Mouse (Mus musculus): Measurements from ENCODE around the gene Smyd3. TPM values are rescaled to one million over a fixed set of nuclear protein-coding genes. Genes with fewer than 3 reads are reported as not detected.

Smyd3 gene
- polyA plus RNA-seq, 1 experiment from 2014 or later, result 22.1 TPM

DNA sequence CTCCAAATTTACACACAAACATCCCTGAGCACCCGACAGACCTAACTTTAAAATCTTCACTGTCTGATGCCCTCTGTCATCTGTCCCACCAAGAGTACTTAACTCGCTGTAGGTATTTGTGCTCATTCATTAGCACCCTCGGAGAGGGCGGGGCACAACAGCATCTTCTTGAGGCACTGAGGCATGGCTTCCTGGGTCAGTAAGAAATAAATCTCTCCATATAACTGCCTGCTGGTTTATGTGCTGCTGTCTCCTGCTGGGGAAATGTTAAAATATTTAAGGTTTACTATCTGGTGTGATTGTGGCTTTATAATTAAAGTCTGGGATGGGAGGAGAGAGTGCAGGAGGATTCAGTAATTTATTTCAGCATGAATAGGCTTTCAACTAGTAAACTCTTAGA is 320.7 kb downstream of the Smyd3 start:
- H3K4me1 ChIP-seq, result peaks cover 33% of the 10 kb centered on the region
- no peak overlapping the region for H3K4me3 ChIP-seq
- no peak overlapping the region for H3K27ac ChIP-seq
- no peaks in the 10 kb centered on the region for H3K9me3 ChIP-seq
- 24% methylated on average over 4 of the region's 4 CpGs for WGBS
- no peak overlapping the region for H3K4me2 ChIP-seq (replicated peaks)
- no peak for ATAC-seq (ENCODE audit: low FRiP score, low read depth)
- no peak overlapping the region for H3K9ac ChIP-seq
- H3K36me3 ChIP-seq, result no peaks in the 10 kb centered on the region
- H3K27me3 ChIP-seq, result 0 out of 2 replicates have a peak, but pooled peaks cover 3% of the 10 kb centered on the region

DNA sequence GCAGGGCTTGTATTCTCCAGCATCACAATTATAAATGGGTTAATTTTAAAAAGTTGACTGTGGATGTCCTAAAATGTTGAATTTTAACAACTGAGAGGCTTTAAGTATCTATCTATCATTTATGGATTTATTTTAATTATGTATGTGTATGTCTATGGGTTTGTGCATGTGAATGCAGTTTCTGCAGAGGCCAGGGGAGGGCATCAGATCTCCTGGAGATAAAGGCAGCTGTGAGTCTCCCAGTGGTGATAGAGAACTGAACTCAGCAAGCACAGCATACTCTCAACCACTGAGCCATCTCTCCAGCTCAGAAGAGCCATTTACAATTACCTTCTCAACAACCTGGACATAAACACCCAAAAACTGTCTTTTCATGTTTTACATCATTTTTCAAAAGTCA is 321.4 kb downstream of the Smyd3 start:
- no peak for ATAC-seq (ENCODE audit: low FRiP score, low read depth)
- no peaks in the 10 kb centered on the region for H3K36me3 ChIP-seq
- no peak overlapping the region for H3K4me3 ChIP-seq
- no peak overlapping the region for H3K27ac ChIP-seq
- no peak overlapping the region for H3K9ac ChIP-seq
- 0 out of 2 replicates have a peak, but pooled peaks cover 3% of the 10 kb centered on the region for H3K27me3 ChIP-seq
- no peak overlapping the region for H3K4me2 ChIP-seq (replicated peaks)
- peaks cover 26% of the 10 kb centered on the region for H3K4me1 ChIP-seq
- no peaks in the 10 kb centered on the region for H3K9me3 ChIP-seq

DNA sequence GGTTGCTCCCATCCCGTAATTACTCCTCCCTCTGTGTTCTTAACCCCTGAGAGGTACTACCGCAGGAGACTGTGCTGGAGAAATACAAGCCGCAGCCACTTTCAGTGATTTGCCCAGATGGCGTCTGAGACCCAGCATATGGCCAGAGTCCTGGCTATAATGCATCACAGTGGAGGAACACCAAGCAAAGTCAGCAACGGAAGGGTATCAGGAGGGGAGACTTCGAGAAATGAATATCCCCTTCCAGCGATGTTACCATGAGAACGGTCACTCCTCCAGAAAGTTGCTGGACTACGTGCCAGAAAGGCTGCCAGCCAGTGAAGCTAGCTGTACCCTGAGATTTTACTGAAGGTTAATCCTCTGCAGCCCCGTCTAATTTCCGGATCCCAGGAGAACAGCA is 325.1 kb downstream of the Smyd3 start:
- H3K27me3 ChIP-seq, result no peaks in the 10 kb centered on the region
- H3K27ac ChIP-seq, result no peak overlapping the region
- no peak overlapping the region for H3K4me2 ChIP-seq (replicated peaks)
- H3K9me3 ChIP-seq, result no peaks in the 10 kb centered on the region
- 42% methylated on average over 11 of the region's 11 CpGs for WGBS
- H3K4me3 ChIP-seq, result no peak overlapping the region
- ATAC-seq (ENCODE audit: low FRiP score, low read depth), result no peak
- no peak overlapping the region for H3K9ac ChIP-seq
- no peaks in the 10 kb centered on the region for H3K36me3 ChIP-seq
- peaks cover 11% of the 10 kb centered on the region for H3K4me1 ChIP-seq

DNA sequence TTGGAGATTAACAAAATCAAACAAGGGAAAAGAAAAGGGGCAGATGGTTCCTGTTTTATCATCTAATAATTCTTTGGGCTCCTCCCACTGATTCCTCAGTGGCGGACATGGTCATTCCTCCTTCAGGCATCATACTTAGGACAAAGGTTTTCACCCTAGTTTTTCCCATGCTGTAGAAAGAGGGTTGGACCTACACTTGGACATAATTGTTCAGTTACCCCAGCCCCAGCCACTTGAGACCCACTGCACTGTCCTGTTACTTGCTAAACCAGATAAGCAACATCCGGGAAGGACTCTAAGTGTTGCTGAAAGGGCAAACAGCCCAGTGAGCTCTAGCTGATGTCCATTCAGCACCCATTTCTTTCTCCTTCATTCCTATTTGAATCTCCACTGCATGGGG is 327.0 kb downstream of the Smyd3 start:
- 75% methylated on average over 2 of the region's 2 CpGs for WGBS
- Histone ChIP-seq H3K9ac (no peak overlapping the region), H3K9me3 (no peaks in the 10 kb centered on the region), H3K4me1 (no peaks in the 10 kb centered on the region; the same call in 1 of the 2 replicates), H3K27ac (no peak overlapping the region), H3K36me3 (no peaks in the 10 kb centered on the region), H3K4me3 (no peak overlapping the region), H3K4me2 (replicated peaks) (no peak overlapping the region), H3K27me3 (no peaks in the 10 kb centered on the region)
- no peak for ATAC-seq (ENCODE audit: low FRiP score, low read depth)

DNA sequence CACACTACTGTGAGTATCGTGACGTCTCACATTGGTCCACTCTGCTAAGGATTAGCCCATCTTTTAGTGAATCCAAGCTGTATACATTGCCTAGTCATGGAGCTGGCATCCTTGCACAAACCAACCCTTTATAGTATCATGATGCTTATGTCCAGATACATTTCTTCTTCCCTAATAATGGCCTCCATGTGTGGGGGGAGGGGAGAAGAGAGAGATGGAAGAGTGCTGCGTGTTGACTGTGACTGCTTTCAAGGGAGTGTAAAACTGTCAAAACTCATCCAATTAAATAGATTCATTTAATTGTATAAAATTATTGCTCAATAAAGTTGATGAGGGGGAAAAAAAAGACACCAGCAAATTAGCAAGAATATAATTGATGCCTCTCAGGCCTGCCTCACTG is 330.7 kb downstream of the Smyd3 start:
- peaks cover 4% of the 10 kb centered on the region; the same call in 1 of the 2 replicates for H3K27me3 ChIP-seq
- H3K4me3 ChIP-seq, result no peak overlapping the region
- no peak for ATAC-seq (ENCODE audit: low FRiP score, low read depth)
- H3K27ac ChIP-seq, result no peak overlapping the region
- H3K36me3 ChIP-seq, result no peaks in the 10 kb centered on the region
- peaks cover 14% of the 10 kb centered on the region for H3K4me1 ChIP-seq
- no peaks in the 10 kb centered on the region for H3K9me3 ChIP-seq
- 76% methylated on average over 3 of the region's 3 CpGs for WGBS
- H3K9ac ChIP-seq, result no peak overlapping the region
- no peak overlapping the region for H3K4me2 ChIP-seq (replicated peaks)

DNA sequence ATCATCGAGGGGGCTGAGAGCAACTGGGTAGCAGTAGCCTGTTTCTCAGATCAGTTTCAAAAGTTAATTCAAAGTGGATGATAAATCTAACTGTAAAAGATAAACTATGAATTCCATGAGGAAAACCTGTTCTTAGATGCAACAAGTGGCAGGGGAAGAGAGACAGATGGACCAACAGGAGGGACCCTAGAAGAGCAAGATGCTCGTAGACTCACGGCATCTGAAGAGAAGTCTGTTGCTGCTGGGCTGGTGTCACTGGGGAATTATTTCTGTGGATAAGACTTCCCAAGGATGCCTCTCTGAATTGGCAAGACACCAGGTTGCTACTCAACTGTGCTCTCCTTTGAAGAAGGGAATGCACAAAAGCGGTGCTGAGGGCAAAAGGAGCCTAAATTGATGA is 333.2 kb downstream of the Smyd3 start:
- Histone ChIP-seq H3K4me3 (no peak overlapping the region), H3K9me3 (no peaks in the 10 kb centered on the region), H3K27me3 (peaks cover 4% of the 10 kb centered on the region; the same call in 1 of the 2 replicates), H3K4me2 (replicated peaks) (no peak overlapping the region), H3K4me1 (peaks cover 14% of the 10 kb centered on the region), H3K9ac (no peak overlapping the region), H3K36me3 (no peaks in the 10 kb centered on the region), H3K27ac (no peak overlapping the region)
- WGBS, result 86% methylated on average over 4 of the region's 4 CpGs
- ATAC-seq (ENCODE audit: low FRiP score, low read depth), result no peak

DNA sequence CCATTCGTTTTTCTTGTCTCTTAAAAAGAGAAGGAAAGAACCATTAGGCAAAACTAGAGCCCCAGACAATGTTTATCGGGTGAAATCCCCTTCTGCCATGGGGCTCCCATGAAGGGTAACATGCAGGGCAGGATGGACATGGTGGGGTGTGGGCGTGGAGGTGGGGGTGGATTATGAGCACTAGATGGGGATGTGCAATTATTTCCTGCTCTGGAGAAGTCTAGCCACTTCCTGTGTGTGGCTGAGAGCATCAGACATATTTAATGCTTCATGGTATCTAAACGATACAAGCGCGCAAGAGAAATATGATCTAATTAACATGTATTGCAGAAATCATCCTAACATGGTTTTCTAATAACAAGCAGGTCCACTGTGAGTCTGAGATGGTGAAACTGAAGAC is 334.3 kb downstream of the Smyd3 start:
- peaks cover 4% of the 10 kb centered on the region; the same call in 1 of the 2 replicates for H3K27me3 ChIP-seq
- H3K9ac ChIP-seq, result no peak overlapping the region
- H3K36me3 ChIP-seq, result no peaks in the 10 kb centered on the region
- ATAC-seq (ENCODE audit: low FRiP score, low read depth), result no peak
- H3K9me3 ChIP-seq, result no peaks in the 10 kb centered on the region
- no peak overlapping the region for H3K4me3 ChIP-seq
- no peak overlapping the region for H3K4me2 ChIP-seq (replicated peaks)
- H3K27ac ChIP-seq, result no peak overlapping the region
- 39% methylated on average over 6 of the region's 6 CpGs for WGBS
- H3K4me1 ChIP-seq, result peaks cover 18% of the 10 kb centered on the region

DNA sequence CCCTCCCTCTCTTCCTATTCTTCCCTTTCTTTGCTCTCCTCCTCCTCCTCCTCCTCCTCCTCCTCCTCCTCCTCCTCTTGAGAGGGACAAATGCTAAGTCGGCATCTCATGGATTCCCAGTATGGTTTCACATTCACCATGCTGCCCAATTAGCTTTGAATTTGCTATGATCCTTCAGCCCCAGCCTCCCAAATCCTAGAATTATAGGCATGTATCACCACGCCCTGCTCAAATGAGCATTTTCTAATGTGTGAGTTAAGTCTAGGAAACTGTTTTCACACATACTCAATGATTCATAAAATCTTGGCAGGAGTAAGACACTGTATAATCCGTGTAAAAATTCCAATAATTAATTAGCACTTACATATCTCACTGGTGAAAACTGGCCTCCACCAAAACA is 337.3 kb downstream of the Smyd3 start:
- no peak overlapping the region for H3K4me3 ChIP-seq
- no peak overlapping the region for H3K27ac ChIP-seq
- H3K4me2 ChIP-seq (replicated peaks), result no peak overlapping the region
- no peak for ATAC-seq (ENCODE audit: low FRiP score, low read depth)
- H3K36me3 ChIP-seq, result no peaks in the 10 kb centered on the region
- H3K9ac ChIP-seq, result no peak overlapping the region
- peaks cover 4% of the 10 kb centered on the region; the same call in 1 of the 2 replicates for H3K27me3 ChIP-seq
- 71% methylated on average over 3 of the region's 3 CpGs for WGBS
- H3K4me1 ChIP-seq, result peaks cover 35% of the 10 kb centered on the region
- no peaks in the 10 kb centered on the region for H3K9me3 ChIP-seq

DNA sequence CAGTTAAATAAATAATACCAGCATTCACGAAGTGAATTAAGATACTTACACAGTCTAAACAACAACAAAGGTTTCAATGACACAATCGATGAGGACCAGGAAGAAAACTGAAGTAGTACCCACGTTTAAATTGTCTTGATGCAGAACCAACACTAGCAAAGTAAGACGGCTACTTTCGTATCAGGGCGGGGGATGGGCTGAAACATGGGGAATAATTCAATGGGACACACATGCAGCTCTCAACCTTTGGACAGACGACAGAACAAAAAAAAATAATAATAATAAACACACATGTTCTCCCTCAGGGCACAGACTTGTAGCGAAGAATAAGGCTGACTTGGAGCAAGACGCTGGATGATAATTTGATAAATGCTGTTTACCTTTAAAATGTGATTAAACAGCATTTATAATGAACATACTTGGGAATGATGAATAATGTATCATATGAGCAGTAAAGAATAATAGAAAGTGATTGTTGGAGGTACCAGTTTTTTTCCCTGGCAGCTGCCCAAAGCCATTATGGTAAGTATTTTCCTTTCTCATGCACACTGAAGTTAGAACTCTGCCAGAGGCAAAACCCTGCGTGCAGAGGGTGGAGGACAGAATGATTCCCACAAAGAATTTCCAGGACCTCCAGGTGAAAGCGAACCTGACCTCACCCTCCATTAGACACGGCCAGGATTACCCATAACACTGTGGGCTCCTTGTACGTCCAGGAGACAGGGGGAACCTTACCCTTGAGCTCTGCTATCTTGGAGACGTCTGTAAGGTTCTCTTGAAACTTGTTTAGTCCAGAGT is 340.8 kb downstream of the Smyd3 start:
- Histone ChIP-seq H3K9me3 (no peaks in the 10 kb centered on the region), H3K36me3 (no peaks in the 10 kb centered on the region), H3K27me3 (no peaks in the 10 kb centered on the region), H3K4me1 (peaks cover 26% of the 10 kb centered on the region), H3K4me3 (no peak overlapping the region), H3K27ac (no peak overlapping the region; the same call in 1 of the 2 replicates), H3K4me2 (replicated peaks) (no peak overlapping the region), H3K9ac (no peak overlapping the region)
- no peak for ATAC-seq (ENCODE audit: low FRiP score, low read depth)
- WGBS, result 40% methylated on average over 14 of the region's 14 CpGs

DNA sequence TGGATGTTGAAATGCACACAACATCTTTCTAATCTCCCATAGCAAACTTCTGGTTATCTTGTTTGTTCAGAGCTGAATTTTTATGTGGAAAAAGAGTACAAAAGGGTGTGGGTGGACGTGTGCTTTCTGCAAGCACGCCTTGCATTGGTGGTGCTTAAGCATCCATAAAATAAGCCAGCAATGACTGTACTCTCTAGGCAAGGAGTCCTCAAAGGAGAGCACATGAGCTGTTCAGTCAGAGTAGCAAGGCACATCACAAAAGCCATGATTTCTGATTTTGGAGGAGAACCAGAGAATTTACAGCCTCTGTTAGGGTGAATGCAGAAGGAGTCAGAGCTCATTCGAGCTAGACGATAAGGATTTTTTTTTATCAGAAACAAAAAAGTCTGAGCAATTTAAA is 343.6 kb downstream of the Smyd3 start:
- no peak overlapping the region for H3K27ac ChIP-seq
- WGBS, result 65% methylated on average over 4 of the region's 4 CpGs
- H3K9me3 ChIP-seq, result no peaks in the 10 kb centered on the region
- no peak overlapping the region for H3K4me2 ChIP-seq (replicated peaks)
- peaks cover 26% of the 10 kb centered on the region for H3K4me1 ChIP-seq
- H3K4me3 ChIP-seq, result no peak overlapping the region
- H3K36me3 ChIP-seq, result no peaks in the 10 kb centered on the region
- no peak for ATAC-seq (ENCODE audit: low FRiP score, low read depth)
- H3K9ac ChIP-seq, result no peak overlapping the region
- no peaks in the 10 kb centered on the region for H3K27me3 ChIP-seq

DNA sequence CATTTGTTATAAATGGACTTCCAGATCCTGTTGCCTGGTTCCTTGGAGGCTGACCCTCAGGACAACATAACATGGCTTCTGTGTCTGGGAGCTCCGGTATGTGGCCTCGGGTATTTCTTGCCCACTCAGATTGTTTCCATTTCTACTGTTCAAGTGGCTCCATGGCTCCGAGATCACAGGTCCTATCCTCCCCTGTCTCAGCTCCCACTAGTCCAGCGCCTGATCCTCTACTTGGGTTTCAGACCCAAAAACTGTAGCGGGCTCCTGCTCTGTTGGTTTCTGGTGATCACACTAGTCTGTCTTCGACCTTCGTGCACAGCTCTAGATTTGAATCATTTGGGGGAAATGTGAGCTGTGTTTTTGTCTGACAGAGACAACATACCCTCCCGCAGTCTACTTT is 347.3 kb downstream of the Smyd3 start:
- H3K36me3 ChIP-seq, result no peaks in the 10 kb centered on the region
- H3K4me3 ChIP-seq, result no peak overlapping the region
- H3K9ac ChIP-seq, result no peak overlapping the region
- peaks cover 17% of the 10 kb centered on the region; the same call in 1 of the 2 replicates for H3K4me1 ChIP-seq
- ATAC-seq (ENCODE audit: low FRiP score, low read depth), result no peak
- H3K27me3 ChIP-seq, result no peaks in the 10 kb centered on the region
- no peak overlapping the region for H3K27ac ChIP-seq
- H3K4me2 ChIP-seq (replicated peaks), result no peak overlapping the region
- 94% methylated on average over 8 of the region's 8 CpGs for WGBS
- H3K9me3 ChIP-seq, result no peaks in the 10 kb centered on the region

DNA sequence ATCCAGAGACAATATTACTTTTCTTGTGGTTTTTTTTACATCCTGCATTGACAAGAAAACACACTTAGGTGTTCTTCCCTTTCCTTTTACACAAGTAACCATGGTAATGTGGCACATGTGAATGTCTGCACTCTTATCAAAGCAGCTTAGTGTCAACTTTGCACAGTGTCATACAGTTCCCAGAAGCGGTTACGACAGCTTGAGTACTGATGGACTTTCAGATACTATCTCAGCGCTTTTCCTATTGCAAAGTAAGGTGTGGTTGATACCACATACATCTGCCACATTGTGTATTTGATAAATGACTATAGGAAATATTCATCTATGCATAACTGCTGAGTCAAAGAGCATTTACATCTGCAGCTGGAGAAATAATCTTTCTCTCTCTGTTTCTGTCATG is 348.1 kb downstream of the Smyd3 start:
- ATAC-seq (ENCODE audit: low FRiP score, low read depth), result no peak
- Histone ChIP-seq H3K27me3 (no peaks in the 10 kb centered on the region; the same call in 1 of the 2 replicates), H3K4me3 (no peak overlapping the region), H3K9ac (no peak overlapping the region), H3K9me3 (no peaks in the 10 kb centered on the region), H3K27ac (no peak overlapping the region), H3K4me2 (replicated peaks) (no peak overlapping the region), H3K36me3 (no peaks in the 10 kb centered on the region), H3K4me1 (peaks cover 17% of the 10 kb centered on the region; the same call in 1 of the 2 replicates)
- 86% methylated on average over 3 of the region's 3 CpGs for WGBS

DNA sequence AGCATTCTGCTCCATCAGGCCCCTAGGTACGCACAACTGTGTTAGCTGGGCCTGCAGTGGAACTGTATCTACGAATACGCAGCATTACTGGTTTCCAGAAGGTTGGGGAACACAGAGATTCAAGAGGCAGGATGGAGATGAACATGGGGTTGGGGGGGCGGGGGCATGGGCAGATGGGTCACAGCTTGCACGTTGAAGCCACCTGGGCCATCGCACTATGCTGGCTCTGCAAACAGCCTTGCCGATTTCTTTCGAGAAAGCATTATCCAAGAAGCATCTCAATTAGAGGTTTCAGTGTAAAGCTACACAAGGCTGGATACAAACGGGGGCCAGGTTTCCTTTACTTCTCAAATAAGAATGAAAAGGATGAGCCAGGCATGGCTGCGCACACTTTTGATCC is 348.7 kb downstream of the Smyd3 start:
- WGBS, result 94% methylated on average over 10 of the region's 10 CpGs
- Histone ChIP-seq H3K4me3 (no peak overlapping the region), H3K9ac (no peak overlapping the region), H3K4me2 (replicated peaks) (no peak overlapping the region), H3K36me3 (no peaks in the 10 kb centered on the region), H3K4me1 (peaks cover 16% of the 10 kb centered on the region; the same call in 1 of the 2 replicates), H3K9me3 (no peaks in the 10 kb centered on the region), H3K27me3 (no peaks in the 10 kb centered on the region; the same call in 1 of the 2 replicates), H3K27ac (no peak overlapping the region)
- no peak for ATAC-seq (ENCODE audit: low FRiP score, low read depth)
